Mouse (Mus musculus): ENCODE measurements around the gene Dock9. TPM values are rescaled to one million over a fixed set of nuclear protein-coding genes. Genes with fewer than 3 reads are reported as not detected.

Gene Dock9
- polyA plus RNA-seq, 1 experiment: 2.7 TPM

- H3ac ChIP-seq (ENCODE audit: control insufficient read depth, insufficient read length, low read depth): no peak overlapping the region
- H3K27me3 ChIP-seq (ENCODE audit: control insufficient read depth, insufficient read depth, insufficient read length): peaks cover 10% of the 10 kb centered on the region
- no peaks in the 10 kb centered on the region for H3K79me2 ChIP-seq (ENCODE audit: control insufficient read depth, insufficient read depth)
- H3K36me3 ChIP-seq (ENCODE audit: control insufficient read depth, insufficient read depth): no peaks in the 10 kb centered on the region
- H3K4me3 ChIP-seq (ENCODE audit: insufficient read depth, poor library complexity, severe bottlenecking): no peak overlapping the region
- H3K79me3 ChIP-seq (ENCODE audit: low read depth): no peaks in the 10 kb centered on the region
- TF ChIP-seq MYOD1 (IDR thresholded peaks at IDR 0.05; ENCODE audit: control insufficient read depth, insufficient read length, low read depth) (no peak), CEBPB (IDR thresholded peaks at IDR 0.05; ENCODE audit: low read depth) (no peak), MYOG (IDR thresholded peaks at IDR 0.05; ENCODE audit: control insufficient read depth, extremely low read depth, insufficient read length) (no peak), MAX (IDR thresholded peaks at IDR 0.05) (no peak), USF1 (IDR thresholded peaks at IDR 0.05; ENCODE audit: low read depth) (no peak), CTCF (IDR thresholded peaks at IDR 0.05; ENCODE audit: control insufficient read depth, insufficient read depth, insufficient read length) (no peak), FOSL1 (IDR thresholded peaks at IDR 0.05; ENCODE audit: insufficient read depth, low read length, poor library complexity, severe bottlenecking) (no peak)
Measured at GRCm38 (mm10) chr14:121534501-121534900, 263.1 kb downstream of the Dock9 start.

GRCm38 (mm10) chr14:121530853-121531252 lies 266.8 kb downstream of the Dock9 start:
- Histone ChIP-seq H3K79me3 (ENCODE audit: low read depth) (no peaks in the 10 kb centered on the region), H3ac (ENCODE audit: control insufficient read depth, insufficient read length, low read depth) (no peak overlapping the region), H3K4me3 (ENCODE audit: insufficient read depth, poor library complexity, severe bottlenecking) (no peak overlapping the region), H3K27me3 (ENCODE audit: control insufficient read depth, insufficient read depth, insufficient read length) (peaks cover 10% of the 10 kb centered on the region), H3K79me2 (ENCODE audit: control insufficient read depth, insufficient read depth) (no peaks in the 10 kb centered on the region), H3K36me3 (ENCODE audit: control insufficient read depth, insufficient read depth) (no peaks in the 10 kb centered on the region)
- TF ChIP-seq MYOD1 (IDR thresholded peaks at IDR 0.05; ENCODE audit: control insufficient read depth, insufficient read length, low read depth): no peak
- no peak for TF ChIP-seq FOSL1 (IDR thresholded peaks at IDR 0.05; ENCODE audit: insufficient read depth, low read length, poor library complexity, severe bottlenecking)
- no peak for TF ChIP-seq CTCF (IDR thresholded peaks at IDR 0.05; ENCODE audit: control insufficient read depth, insufficient read depth, insufficient read length)
- no peak for TF ChIP-seq MYOG (IDR thresholded peaks at IDR 0.05; ENCODE audit: control insufficient read depth, extremely low read depth, insufficient read length)
- no peak for TF ChIP-seq USF1 (IDR thresholded peaks at IDR 0.05; ENCODE audit: low read depth)
- TF ChIP-seq CEBPB (IDR thresholded peaks at IDR 0.05; ENCODE audit: low read depth): no peak
- no peak for TF ChIP-seq MAX (IDR thresholded peaks at IDR 0.05)

- no peak for TF ChIP-seq MYOD1 (IDR thresholded peaks at IDR 0.05; ENCODE audit: control insufficient read depth, insufficient read length, low read depth)
- no peak for TF ChIP-seq MYOG (IDR thresholded peaks at IDR 0.05; ENCODE audit: control insufficient read depth, extremely low read depth, insufficient read length)
- no peak for TF ChIP-seq CTCF (IDR thresholded peaks at IDR 0.05; ENCODE audit: control insufficient read depth, insufficient read depth, insufficient read length)
- TF ChIP-seq USF1 (IDR thresholded peaks at IDR 0.05; ENCODE audit: low read depth): no peak
- TF ChIP-seq CEBPB (IDR thresholded peaks at IDR 0.05; ENCODE audit: low read depth): no peak
- no peak for TF ChIP-seq MAX (IDR thresholded peaks at IDR 0.05)
- no peak for TF ChIP-seq FOSL1 (IDR thresholded peaks at IDR 0.05; ENCODE audit: insufficient read depth, low read length, poor library complexity, severe bottlenecking)
- no peaks in the 10 kb centered on the region for H3K79me3 ChIP-seq (ENCODE audit: low read depth)
- H3K79me2 ChIP-seq (ENCODE audit: control insufficient read depth, insufficient read depth): no peaks in the 10 kb centered on the region
- peaks cover 7% of the 10 kb centered on the region for H3K27me3 ChIP-seq (ENCODE audit: control insufficient read depth, insufficient read depth, insufficient read length)
- no peak overlapping the region for H3ac ChIP-seq (ENCODE audit: control insufficient read depth, insufficient read length, low read depth)
- no peak overlapping the region for H3K4me3 ChIP-seq (ENCODE audit: insufficient read depth, poor library complexity, severe bottlenecking)
- H3K36me3 ChIP-seq (ENCODE audit: control insufficient read depth, insufficient read depth): no peaks in the 10 kb centered on the region
Measured at GRCm38 (mm10) chr14:121527883-121528282, 269.8 kb downstream of the Dock9 start.

- Histone ChIP-seq H3K27me3 (ENCODE audit: control insufficient read depth, insufficient read depth, insufficient read length) (peaks cover 7% of the 10 kb centered on the region), H3K4me3 (ENCODE audit: insufficient read depth, poor library complexity, severe bottlenecking) (no peak overlapping the region), H3K36me3 (ENCODE audit: control insufficient read depth, insufficient read depth) (no peaks in the 10 kb centered on the region), H3K79me2 (ENCODE audit: control insufficient read depth, insufficient read depth) (no peaks in the 10 kb centered on the region), H3K79me3 (ENCODE audit: low read depth) (no peaks in the 10 kb centered on the region), H3ac (ENCODE audit: control insufficient read depth, insufficient read length, low read depth) (no peak overlapping the region)
- TF ChIP-seq MAX (IDR thresholded peaks at IDR 0.05): no peak
- TF ChIP-seq USF1 (IDR thresholded peaks at IDR 0.05; ENCODE audit: low read depth): no peak
- TF ChIP-seq MYOG (IDR thresholded peaks at IDR 0.05; ENCODE audit: control insufficient read depth, extremely low read depth, insufficient read length): no peak
- TF ChIP-seq CEBPB (IDR thresholded peaks at IDR 0.05; ENCODE audit: low read depth): no peak
- no peak for TF ChIP-seq MYOD1 (IDR thresholded peaks at IDR 0.05; ENCODE audit: control insufficient read depth, insufficient read length, low read depth)
- no peak for TF ChIP-seq CTCF (IDR thresholded peaks at IDR 0.05; ENCODE audit: control insufficient read depth, insufficient read depth, insufficient read length)
- no peak for TF ChIP-seq FOSL1 (IDR thresholded peaks at IDR 0.05; ENCODE audit: insufficient read depth, low read length, poor library complexity, severe bottlenecking)
Measured at GRCm38 (mm10) chr14:121527201-121527600, 270.4 kb downstream of the Dock9 start.

- no peaks in the 10 kb centered on the region for H3K36me3 ChIP-seq (ENCODE audit: control insufficient read depth, insufficient read depth)
- H3K79me3 ChIP-seq (ENCODE audit: low read depth): no peaks in the 10 kb centered on the region
- H3K4me3 ChIP-seq (ENCODE audit: insufficient read depth, poor library complexity, severe bottlenecking): no peak overlapping the region
- H3ac ChIP-seq (ENCODE audit: control insufficient read depth, insufficient read length, low read depth): no peak overlapping the region
- H3K27me3 ChIP-seq (ENCODE audit: control insufficient read depth, insufficient read depth, insufficient read length): no peaks in the 10 kb centered on the region
- no peaks in the 10 kb centered on the region for H3K79me2 ChIP-seq (ENCODE audit: control insufficient read depth, insufficient read depth)
- TF ChIP-seq CEBPB (IDR thresholded peaks at IDR 0.05; ENCODE audit: low read depth) (no peak), CTCF (IDR thresholded peaks at IDR 0.05; ENCODE audit: control insufficient read depth, insufficient read depth, insufficient read length) (no peak), MYOG (IDR thresholded peaks at IDR 0.05; ENCODE audit: control insufficient read depth, extremely low read depth, insufficient read length) (no peak), MYOD1 (IDR thresholded peaks at IDR 0.05; ENCODE audit: control insufficient read depth, insufficient read length, low read depth) (no peak), USF1 (IDR thresholded peaks at IDR 0.05; ENCODE audit: low read depth) (no peak), MAX (IDR thresholded peaks at IDR 0.05) (no peak), FOSL1 (IDR thresholded peaks at IDR 0.05; ENCODE audit: insufficient read depth, low read length, poor library complexity, severe bottlenecking) (no peak)
Measured at GRCm38 (mm10) chr14:121521709-121522108, 275.9 kb downstream of the Dock9 start.

- TF ChIP-seq USF1 (IDR thresholded peaks at IDR 0.05; ENCODE audit: low read depth) (no peak), FOSL1 (IDR thresholded peaks at IDR 0.05; ENCODE audit: insufficient read depth, low read length, poor library complexity, severe bottlenecking) (no peak), MAX (IDR thresholded peaks at IDR 0.05) (no peak)
- Histone ChIP-seq H3K4me3 (ENCODE audit: insufficient read depth, poor library complexity, severe bottlenecking) (no peak overlapping the region), H3K79me3 (ENCODE audit: low read depth) (no peaks in the 10 kb centered on the region), H3K79me2 (ENCODE audit: control insufficient read depth, insufficient read depth) (no peaks in the 10 kb centered on the region), H3K36me3 (ENCODE audit: control insufficient read depth, insufficient read depth) (no peaks in the 10 kb centered on the region), H3ac (ENCODE audit: control insufficient read depth, insufficient read length, low read depth) (no peak overlapping the region), H3K27me3 (ENCODE audit: control insufficient read depth, insufficient read depth, insufficient read length) (no peaks in the 10 kb centered on the region)
Measured at GRCm38 (mm10) chr14:121516881-121517280, 280.8 kb downstream of the Dock9 start.

All from C2C12 (cell line).